Mouse (Mus musculus) c-Kit-positive CD71-positive TER-119-positive erythroid progenitor cells, embryonic 14.5 days (primary cell): ENCODE measurements around the gene Trip12.

Experiments used
- DNase-seq: peaks from one replicate; pipeline ENCODE4 v3.0.0-alpha.2; 2013; ENCODE audit warnings: low spot score

The Trip12 gene

GRCm38 (mm10) chr1:84795335-84795734 lies 45.0 kb downstream of the Trip12 start:
- DNase-seq, result no peak

- no peak for DNase-seq
Measured at GRCm38 (mm10) chr1:84791393-84791792, 48.9 kb downstream of the Trip12 start.

- no peak for DNase-seq
Measured at GRCm38 (mm10) chr1:84780630-84781029, 59.7 kb downstream of the Trip12 start.

GRCm38 (mm10) chr1:84777455-84777854 lies 62.9 kb downstream of the Trip12 start:
- DNase-seq, result no peak

- DNase-seq, result no peak
Measured at GRCm38 (mm10) chr1:84758843-84759242, 81.5 kb downstream of the Trip12 start.

GRCm38 (mm10) chr1:84742156-84742555 lies 98.2 kb downstream of the Trip12 start:
- DNase-seq, result no peak

- DNase-seq, result no peak
Measured at GRCm38 (mm10) chr1:84740080-84740479, 100.2 kb downstream of the Trip12 start.

- DNase-seq, result no peak
Measured at GRCm38 (mm10) chr1:84737097-84737496, 103.2 kb downstream of the Trip12 start.

- DNase-seq, result peak; percentile 22
Measured at GRCm38 (mm10) chr1:84733799-84734198, 106.5 kb downstream of the Trip12 start.

GRCm38 (mm10) chr1:84731763-84732162 lies 108.6 kb downstream of the Trip12 start:
- no peak for DNase-seq

- no peak for DNase-seq
Measured at GRCm38 (mm10) chr1:84722841-84723240, 117.5 kb downstream of the Trip12 start.

- no peak for DNase-seq
Measured at GRCm38 (mm10) chr1:84722371-84722770, 117.9 kb downstream of the Trip12 start.

GRCm38 (mm10) chr1:84721942-84722341 lies 118.4 kb downstream of the Trip12 start:
- DNase-seq, result no peak

- no peak for DNase-seq
Measured at GRCm38 (mm10) chr1:84709810-84710785, 130.2 kb downstream of the Trip12 start.

GRCm38 (mm10) chr1:84709406-84709805 lies 130.9 kb downstream of the Trip12 start:
- DNase-seq, result no peak

GRCm38 (mm10) chr1:84700254-84700653 lies 140.1 kb downstream of the Trip12 start:
- DNase-seq, result no peak

- peak; percentile 40 for DNase-seq
Measured at GRCm38 (mm10) chr1:84697136-84697535, 143.2 kb downstream of the Trip12 start.

GRCm38 (mm10) chr1:84695517-84696411 lies 144.6 kb downstream of the Trip12 start, which contains the start of gene Dner:
TSS of gene Dner (minus strand) at chr1:84696221.
- DNase-seq, result peak; percentile 17

- no peak for DNase-seq
Measured at GRCm38 (mm10) chr1:84694688-84695474, 145.4 kb downstream of the Trip12 start.

- DNase-seq, result no peak
Measured at GRCm38 (mm10) chr1:84677910-84678309, 162.4 kb downstream of the Trip12 start.
